Mouse (Mus musculus) forebrain, embryonic 13.5 days (tissue): ENCODE measurements around the gene Zbtb32. TPM values are rescaled to one million over a fixed set of nuclear protein-coding genes. Genes with fewer than 3 reads are reported as not detected.
A peak's percentile ranks its signal among the peaks of the same experiment; 100 is the strongest.

Experiments used
- ATAC-seq: fragments of 200-750 bp; cut with Nextera tagmentation; 2 replicates; pipeline ENCODE4 v1.8.0; 2017
- H3K27ac ChIP-seq: fragments of 300-500 bp; sonication (generic); 2 replicates; pipeline ENCODE4 v1.5.1; 2015; ENCODE audit warnings: inconsistent platforms, mild to moderate bottlenecking, moderate library complexity
- H3K27me3 ChIP-seq: fragments of 300-500 bp; sonication (generic); 2 replicates; pipeline ENCODE4 v1.6.1; 2015; ENCODE audit warnings: mild to moderate bottlenecking, inconsistent platforms
- H3K36me3 ChIP-seq: fragments of 300-500 bp; sonication (generic); 2 replicates; pipeline ENCODE4 v1.6.1; 2015; ENCODE audit warnings: mild to moderate bottlenecking, inconsistent platforms; ENCODE audit not compliant: poor library complexity, severe bottlenecking
- H3K4me1 ChIP-seq: fragments of 300-500 bp; sonication (generic); 2 replicates; pipeline ENCODE4 v1.6.1; 2015; ENCODE audit warnings: inconsistent platforms
- H3K4me2 ChIP-seq: fragments of 300-500 bp; sonication (generic); 2 replicates; pipeline ENCODE4 v1.6.1; 2015; ENCODE audit warnings: inconsistent platforms, mild to moderate bottlenecking, moderate library complexity
- H3K4me3 ChIP-seq: fragments of 300-500 bp; sonication (generic); 2 replicates; pipeline ENCODE4 v1.5.1; 2015; ENCODE audit warnings: mild to moderate bottlenecking, inconsistent platforms
- H3K9ac ChIP-seq: fragments of 300-500 bp; sonication (generic); 2 replicates; pipeline ENCODE4 v1.6.1; 2015; ENCODE audit warnings: mild to moderate bottlenecking, inconsistent platforms
- H3K9me3 ChIP-seq: fragments of 300-500 bp; sonication (generic); replicated peaks from 2 replicates; pipeline ENCODE4 v1.6.1; 2016; ENCODE audit warnings: inconsistent platforms
- WGBS: fragments of 180-500 bp; shearing (Covaris S2); methylation state at CpG from one replicate; pipeline ENCODE4 v1.1.7; 2015; 5-methylcytosine and 5-hydroxymethylcytosine counted together
- polyA plus RNA-seq: library from polyadenylated mRNA; unstranded; fragments of >200 nt; fragmentation: Nextera tagmentation; extraction: Ambion mirVana; gene quantifications from 2 replicates; pipeline ENCODE4 v1.2.1, GENCODE M21; 2015

Gene Zbtb32
- polyA plus RNA-seq, 1 experiment from 2014 or later, result 0.34 TPM

GRCm38 (mm10) chr7:30596811-30597210, 1.9 kb downstream of the Zbtb32 start:
- ATAC-seq, result no peak

GRCm38 (mm10) chr7:30596093-30596492, 2.6 kb downstream of the Zbtb32 start:
- WGBS, result 81% methylated on average over 5 of the region's 5 CpGs
- Histone ChIP-seq H3K9ac (no peak overlapping the region), H3K27me3 (no peaks in the 10 kb centered on the region), H3K4me3 (no peak overlapping the region), H3K36me3 (no peaks in the 10 kb centered on the region), H3K9me3 (no peaks in the 10 kb centered on the region), H3K4me1 (peaks cover 13% of the 10 kb centered on the region), H3K4me2 (no peak overlapping the region), H3K27ac (no peak overlapping the region)
- no peak for ATAC-seq

More at GRCm38 (mm10) chr7:30596811-30597210, 1.9 kb downstream of the Zbtb32 start:
- no peak overlapping the region for H3K27ac ChIP-seq
- 53% methylated on average over 5 of the region's 5 CpGs for WGBS
- H3K36me3 ChIP-seq, result no peaks in the 10 kb centered on the region
- H3K4me3 ChIP-seq, result no peak overlapping the region
- H3K4me2 ChIP-seq, result no peak overlapping the region
- no peaks in the 10 kb centered on the region for H3K9me3 ChIP-seq
- no peaks in the 10 kb centered on the region for H3K27me3 ChIP-seq
- H3K4me1 ChIP-seq, result peaks cover 13% of the 10 kb centered on the region
- H3K9ac ChIP-seq, result no peak overlapping the region

GRCm38 (mm10) chr7:30594510-30595024, 4.1 kb downstream of the Zbtb32 start:
- H3K4me3 ChIP-seq, result no peak overlapping the region
- no peak overlapping the region for H3K4me2 ChIP-seq
- H3K27me3 ChIP-seq, result no peaks in the 10 kb centered on the region
- no peaks in the 10 kb centered on the region for H3K36me3 ChIP-seq
- WGBS, result 84% methylated on average over 3 of the region's 4 CpGs
- H3K27ac ChIP-seq, result no peak overlapping the region
- no peaks in the 10 kb centered on the region for H3K9me3 ChIP-seq
- no peak overlapping the region for H3K9ac ChIP-seq
- H3K4me1 ChIP-seq, result peaks cover 9% of the 10 kb centered on the region
- ATAC-seq, result no peak

GRCm38 (mm10) chr7:30593579-30594509, 4.9 kb downstream of the Zbtb32 start:
- Histone ChIP-seq H3K27ac (no peak overlapping the region), H3K4me2 (no peak overlapping the region), H3K36me3 (no peaks in the 10 kb centered on the region), H3K4me1 (peaks cover 7% of the 10 kb centered on the region), H3K9me3 (no peaks in the 10 kb centered on the region), H3K9ac (no peak overlapping the region), H3K27me3 (no peaks in the 10 kb centered on the region), H3K4me3 (no peak overlapping the region)
- ATAC-seq, result no peak
- 77% methylated on average over 10 of the region's 10 CpGs for WGBS

GRCm38 (mm10) chr7:30592772-30593423, 5.8 kb downstream of the Zbtb32 start:
- no peak overlapping the region for H3K4me3 ChIP-seq
- H3K36me3 ChIP-seq, result no peaks in the 10 kb centered on the region
- no peak overlapping the region for H3K4me2 ChIP-seq
- peaks cover 7% of the 10 kb centered on the region for H3K4me1 ChIP-seq
- no peaks in the 10 kb centered on the region for H3K27me3 ChIP-seq
- H3K27ac ChIP-seq, result no peak overlapping the region
- no peak for ATAC-seq
- no peak overlapping the region for H3K9ac ChIP-seq
- WGBS, result 58% methylated on average over 5 of the region's 5 CpGs
- H3K9me3 ChIP-seq, result no peaks in the 10 kb centered on the region

- ATAC-seq, result no peak
- H3K9ac ChIP-seq, result peak overlapping the region; percentile 45; the same call in 1 of the 2 replicates
- H3K36me3 ChIP-seq, result peaks cover 3% of the 10 kb centered on the region; the same call in 1 of the 2 replicates
- H3K9me3 ChIP-seq, result no peaks in the 10 kb centered on the region
- peaks cover 19% of the 10 kb centered on the region for H3K4me1 ChIP-seq
- H3K27me3 ChIP-seq, result no peaks in the 10 kb centered on the region
- H3K4me2 ChIP-seq, result no peak overlapping the region
- no peak overlapping the region for H3K4me3 ChIP-seq
- no peak overlapping the region for H3K27ac ChIP-seq
- WGBS, result 10% methylated on average over 4 of the region's 4 CpGs
Measured at GRCm38 (mm10) chr7:30591605-30591951, 7.1 kb downstream of the Zbtb32 start.

- Histone ChIP-seq H3K4me2 (no peak overlapping the region), H3K27me3 (no peaks in the 10 kb centered on the region), H3K4me1 (peaks cover 23% of the 10 kb centered on the region), H3K36me3 (peaks cover 8% of the 10 kb centered on the region), H3K9me3 (no peaks in the 10 kb centered on the region), H3K4me3 (no peak overlapping the region), H3K27ac (no peak overlapping the region), H3K9ac (no peak overlapping the region)
- 89% methylated on average over 9 of the region's 9 CpGs for WGBS
- ATAC-seq, result no peak
Measured at GRCm38 (mm10) chr7:30590927-30591604, 7.6 kb downstream of the Zbtb32 start.

- Histone ChIP-seq H3K27me3 (no peaks in the 10 kb centered on the region), H3K36me3 (peaks cover 22% of the 10 kb centered on the region), H3K4me3 (peak overlapping the region; percentile 97), H3K9me3 (no peaks in the 10 kb centered on the region), H3K9ac (peak overlapping the region; percentile 99), H3K4me2 (peak overlapping the region; percentile 97), H3K27ac (peak overlapping the region; percentile 93), H3K4me1 (peaks cover 23% of the 10 kb centered on the region)
- WGBS, result 31% methylated on average over 39 of the region's 40 CpGs
- ATAC-seq, result peak; percentile 63
Measured at GRCm38 (mm10) chr7:30589435-30590301, 9.0 kb downstream of the Zbtb32 start.

GRCm38 (mm10) chr7:30588676-30589434, 9.9 kb downstream of the Zbtb32 start, which contains the start of gene Kmt2b:
Gene Kmt2b, minus strand, starts transcription at chr7:30588726.
- Histone ChIP-seq H3K4me2 (peak within 1 kb of the TSS; percentile 97), H3K9ac (peak within 1 kb of the TSS; percentile 99), H3K36me3 (peaks cover 30% of the 10 kb centered on the region), H3K27me3 (no peaks in the 10 kb centered on the region), H3K27ac (peak within 1 kb of the TSS; percentile 93), H3K9me3 (no peaks in the 10 kb centered on the region), H3K4me3 (peak within 1 kb of the TSS; percentile 97), H3K4me1 (peaks cover 23% of the 10 kb centered on the region)
- ATAC-seq, result peak; percentile 95
- under 1% methylated on average over 51 of the region's 68 CpGs for WGBS

- WGBS, result under 1% methylated on average over 30 of the region's 67 CpGs
- ATAC-seq, result peak; percentile 57
Measured at GRCm38 (mm10) chr7:30587842-30588667, 10.7 kb downstream of the Zbtb32 start.

More at GRCm38 (mm10) chr7:30587842-30588667, 10.7 kb downstream of the Zbtb32 start:
- H3K36me3 ChIP-seq, result peaks cover 38% of the 10 kb centered on the region
- peak overlapping the region; percentile 97 for H3K4me2 ChIP-seq
- peaks cover 23% of the 10 kb centered on the region for H3K4me1 ChIP-seq
- peak overlapping the region; percentile 99 for H3K9ac ChIP-seq
- peak overlapping the region; percentile 97 for H3K4me3 ChIP-seq
- peak overlapping the region; percentile 93 for H3K27ac ChIP-seq
- H3K9me3 ChIP-seq, result no peaks in the 10 kb centered on the region
- no peaks in the 10 kb centered on the region for H3K27me3 ChIP-seq
